In genomic region chr6:99275381-99276296, GRCm38 (mm10) we compare ENCODE assay signal across 10 mouse cellular contexts.
DNase-seq lines count a peak whose midpoint lies in the region; ATAC-seq and TF ChIP-seq lines count a peak whose summit lies in the region.
"Had no signal": no experiment of that assay in that cellular context is flagged by ENCODE, and none has a peak within 500 bp of the region (broad histone marks: within the 10 kb centered on the region; RNA-seq: fewer than 3 reads in every experiment).

No protein-coding gene starts in this region.

- TF ChIP-seq EP300 in liver, embryonic 14.5 days (IDR thresholded peaks at IDR 0.05; ENCODE audit: low read depth), result no peak

- no peaks in the 10 kb centered on the region for H3K27me3 ChIP-seq in heart, embryonic 13.5 days (replicated peaks)
- H3K27me3 ChIP-seq in intestine, embryonic 15.5 days (replicated peaks), result no peaks in the 10 kb centered on the region
- H3K27me3 ChIP-seq in liver, embryonic 14.5 days (ENCODE audit: control insufficient read depth, insufficient read depth, low read length), result no peaks in the 10 kb centered on the region
- H3K27me3 ChIP-seq in stomach, embryonic 15.5 days (replicated peaks), result no peaks in the 10 kb centered on the region
- no peaks in the 10 kb centered on the region for H3K27me3 ChIP-seq in embryonic facial prominence, embryonic 10.5 days (replicated peaks; ENCODE audit: low read depth, poor library complexity, severe bottlenecking)

- H3K4me1 ChIP-seq in heart, embryonic 13.5 days, result peaks cover 21% of the 10 kb centered on the region
- peaks cover 10% of the 10 kb centered on the region for H3K4me1 ChIP-seq in intestine, embryonic 15.5 days (replicated peaks)
- H3K4me1 ChIP-seq in liver, embryonic 14.5 days (replicated peaks; ENCODE audit: control insufficient read depth in 2 of 2, insufficient read depth in 2 of 2, low read length in 1 of 2), result peaks cover 0 to 20% of the 10 kb centered on the region in 2 experiments; a peak in 2 of 4 replicates
- peaks cover 12% of the 10 kb centered on the region; the same call in 1 of the 2 replicates for H3K4me1 ChIP-seq in stomach, embryonic 15.5 days
- peaks cover 51% of the 10 kb centered on the region for H3K4me1 ChIP-seq in embryonic facial prominence, embryonic 10.5 days

- no peak for DNase-seq in heart, adult 9 months (ENCODE audit: low spot score in 2 of 2)
- no peak for DNase-seq in liver, embryonic 14.5 days (ENCODE audit: low read depth in 3 of 3, low spot score in 3 of 3)
- DNase-seq in spleen, postnatal 10 days (ENCODE audit: low spot score in 2 of 2), result no peak
- no peak for DNase-seq in left cerebral cortex, postnatal 4 days
- no peak for DNase-seq in embryonic facial prominence, embryonic 10.5 days (ENCODE audit: low spot score)
- DNase-seq: cerebellum, adult 11-12 months had no signal

- intact Hi-C loops in left cerebral cortex, postnatal 4 days (cut with DNase I), result loop anchor here (10.0 kb wide), 1 partner anchor 249 kb away; the partner anchor contains the start of gene Foxp1

- no peak overlapping the region for H3K4me3 ChIP-seq in heart, embryonic 13.5 days
- H3K4me3 ChIP-seq in intestine, embryonic 15.5 days (replicated peaks), result 0 out of 2 replicates have a peak overlapping the region, but pooled peaks have one; percentile 6
- no peak overlapping the region for H3K4me3 ChIP-seq in liver, embryonic 14.5 days (ENCODE audit: insufficient read depth in 1 of 2, low read depth in 2 of 2, low read length in 2 of 2)
- no peak overlapping the region; the same call in 1 of the 2 replicates for H3K4me3 ChIP-seq in stomach, embryonic 15.5 days (replicated peaks)
- no peak overlapping the region for H3K4me3 ChIP-seq in embryonic facial prominence, embryonic 10.5 days
- H3K4me3 ChIP-seq: embryonic facial prominence, embryonic 15.5 days had no signal

- H3K9me3 ChIP-seq in heart, embryonic 13.5 days, result no peaks in the 10 kb centered on the region
- no peaks in the 10 kb centered on the region for H3K9me3 ChIP-seq in intestine, embryonic 15.5 days
- no peaks in the 10 kb centered on the region for H3K9me3 ChIP-seq in liver, embryonic 14.5 days (ENCODE audit: control insufficient read depth, low read length)
- H3K9me3 ChIP-seq in stomach, embryonic 15.5 days, result no peaks in the 10 kb centered on the region
- H3K9me3 ChIP-seq in embryonic facial prominence, embryonic 10.5 days, result no peaks in the 10 kb centered on the region
- H3K9me3 ChIP-seq: embryonic facial prominence, embryonic 15.5 days had no signal

- H3K27ac ChIP-seq in heart, embryonic 13.5 days (replicated peaks), result peak overlapping the region; percentile 20; the same call in 1 of the 2 replicates
- H3K27ac ChIP-seq in intestine, embryonic 15.5 days, result peak overlapping the region; percentile 64; the same call in 1 of the 2 replicates
- H3K27ac ChIP-seq in liver, embryonic 14.5 days, result no peak overlapping the region
- H3K27ac ChIP-seq in stomach, embryonic 15.5 days, result peak overlapping the region; percentile 52
- no peak overlapping the region for H3K27ac ChIP-seq in embryonic facial prominence, embryonic 10.5 days (replicated peaks)
- H3K27ac ChIP-seq: embryonic facial prominence, embryonic 15.5 days had no signal

- H3K36me3 ChIP-seq in heart, embryonic 13.5 days, result no peaks in the 10 kb centered on the region
- no peaks in the 10 kb centered on the region for H3K36me3 ChIP-seq in intestine, embryonic 15.5 days
- H3K36me3 ChIP-seq in liver, embryonic 14.5 days (replicated peaks; ENCODE audit: control insufficient read depth, insufficient read depth, low read depth), result no peaks in the 10 kb centered on the region
- no peaks in the 10 kb centered on the region for H3K36me3 ChIP-seq in stomach, embryonic 15.5 days
- H3K36me3 ChIP-seq in embryonic facial prominence, embryonic 10.5 days (replicated peaks), result no peaks in the 10 kb centered on the region
- H3K36me3 ChIP-seq: embryonic facial prominence, embryonic 15.5 days had no signal

- ATAC-seq in heart, embryonic 13.5 days (ENCODE audit: extremely low read depth, insufficient number of reproducible peaks, low FRiP score, low TSS enrichment), result no peak
- peak; percentile 79 for ATAC-seq in intestine, embryonic 15.5 days
- ATAC-seq in liver, embryonic 14.5 days (ENCODE audit: insufficient read depth), result no peak
- no peak for ATAC-seq in stomach, embryonic 15.5 days (ENCODE audit: insufficient read depth, low FRiP score, low read depth)

- no peak for TF ChIP-seq CTCF in liver, embryonic 14.5 days (IDR thresholded peaks at IDR 0.05; ENCODE audit: low read depth)

- 0 out of 2 replicates have a peak overlapping the region, but pooled peaks have one; percentile 10 for H3K4me2 ChIP-seq in heart, embryonic 13.5 days
- peak overlapping the region; percentile 26; the same call in 1 of the 2 replicates for H3K4me2 ChIP-seq in intestine, embryonic 15.5 days (replicated peaks)
- H3K4me2 ChIP-seq in liver, embryonic 14.5 days (ENCODE audit: low read depth), result peak overlapping the region; percentile 18
- H3K4me2 ChIP-seq in stomach, embryonic 15.5 days, result peak overlapping the region; percentile 28; the same call in 1 of the 2 replicates
- H3K4me2 ChIP-seq: embryonic facial prominence, embryonic 15.5 days had no signal

- WGBS in heart, embryonic 13.5 days, result 60% methylated on average over 21 of the region's 21 CpGs
- WGBS in intestine, embryonic 15.5 days, result 16% methylated on average over 21 of the region's 21 CpGs
- WGBS in liver, embryonic 14.5 days (ENCODE audit: insufficient replicate concordance), result 54% methylated on average over 21 of the region's 21 CpGs
- 22% methylated on average over 21 of the region's 21 CpGs for WGBS in stomach, embryonic 15.5 days
- WGBS in embryonic facial prominence, embryonic 10.5 days, result 68% methylated on average over 21 of the region's 21 CpGs

- no peak overlapping the region for H3K9ac ChIP-seq in heart, embryonic 13.5 days
- H3K9ac ChIP-seq in intestine, embryonic 15.5 days, result no peak overlapping the region
- no peak overlapping the region for H3K9ac ChIP-seq in liver, embryonic 14.5 days (replicated peaks)
- H3K9ac ChIP-seq in stomach, embryonic 15.5 days, result no peak overlapping the region
- H3K9ac ChIP-seq: embryonic facial prominence, embryonic 15.5 days had no signal

Comparison
In these comparisons a context has a peak if more than half of its experiments do, and no peak if none do; other contexts are left out.
1. H3K27ac ChIP-seq: peak in heart, embryonic 13.5 days (single experiment), intestine, embryonic 15.5 days (single experiment) and stomach, embryonic 15.5 days (single experiment); none in liver, embryonic 14.5 days (single experiment) and embryonic facial prominence, embryonic 10.5 days (single experiment).
2. Peak in every context shown above with its lines, with median percentiles within 50 percentile points of each other: H3K4me2 ChIP-seq.